Mouse (Mus musculus): ENCODE measurements around the gene Dpm3.

DNA sequence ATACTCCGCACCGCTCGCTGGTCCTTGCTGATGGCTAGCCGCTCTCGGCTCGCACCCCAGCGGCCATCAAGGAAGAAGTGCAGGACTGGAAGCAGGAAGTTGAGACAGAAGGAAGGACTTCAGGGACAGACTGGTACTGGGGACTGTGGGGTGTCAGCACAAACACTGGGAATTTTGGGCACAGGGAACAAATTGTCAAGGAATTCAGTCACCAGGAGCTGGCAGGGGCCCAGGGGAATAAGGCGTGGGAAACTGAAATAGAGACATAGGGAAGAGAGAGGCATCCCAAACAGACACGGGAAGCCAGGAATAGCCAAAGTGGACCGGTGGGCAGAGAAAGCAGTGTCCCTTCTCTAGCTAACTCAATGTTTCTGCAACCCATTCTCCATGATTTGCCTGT, 22.6 kb upstream of the Dpm3 start:
- no peak for TF ChIP-seq CTCF (IDR thresholded peaks at IDR 0.05; ENCODE audit: extremely low read depth, insufficient read depth, insufficient read length, insufficient replicate concordance)
- TF ChIP-seq POLR2A (IDR thresholded peaks at IDR 0.05; ENCODE audit: low read depth, low read length), result no peak

All from spleen, adult 2 months (tissue).